Comparison of ENCODE assay signal across 9 mouse cellular contexts in genomic region chr2:156666231-156666630, GRCm38 (mm10). TPM values are rescaled to one million over a fixed set of nuclear protein-coding genes. Genes with fewer than 3 reads are reported as not detected.
DNase-seq lines count a peak whose midpoint lies in the region; ATAC-seq lines count a peak whose summit lies in the region.
"Had no signal": no experiment of that assay in that cellular context is flagged by ENCODE, and none has a peak within 500 bp of the region (broad histone marks: within the 10 kb centered on the region; RNA-seq: fewer than 3 reads in every experiment).

No protein-coding gene starts in this region.

- H3K36me3 ChIP-seq in forebrain, embryonic 12.5 days (replicated peaks), result no peaks in the 10 kb centered on the region
- H3K36me3 ChIP-seq in neural tube, embryonic 13.5 days, result no peaks in the 10 kb centered on the region
- H3K36me3 ChIP-seq: embryonic facial prominence, embryonic 13.5 days had no signal

- intact Hi-C loops in gastrocnemius, postnatal 36 days (cut with DNase I), result no loop called here

- H3K4me1 ChIP-seq in forebrain, embryonic 12.5 days, result peaks cover 22% of the 10 kb centered on the region
- H3K4me1 ChIP-seq in neural tube, embryonic 13.5 days (replicated peaks), result peaks cover 21% of the 10 kb centered on the region

- no peak overlapping the region for H3K4me3 ChIP-seq in forebrain, embryonic 12.5 days (replicated peaks)
- H3K4me3 ChIP-seq in neural tube, embryonic 13.5 days, result no peak overlapping the region
- H3K4me3 ChIP-seq: embryonic facial prominence, embryonic 13.5 days had no signal

- peak; percentile 76; the same call in 1 of the 2 replicates for ATAC-seq in forebrain, embryonic 12.5 days (ENCODE audit: low FRiP score)
- peak; percentile 82 for ATAC-seq in neural tube, embryonic 13.5 days (ENCODE audit: low read depth)
- ATAC-seq: intestine, embryonic 16.5 days had no signal

- H3K4me2 ChIP-seq in forebrain, embryonic 12.5 days, result no peak overlapping the region
- H3K4me2 ChIP-seq in neural tube, embryonic 13.5 days, result no peak overlapping the region
- H3K4me2 ChIP-seq: embryonic facial prominence, embryonic 13.5 days had no signal

- peak overlapping the region; percentile 53; the same call in 1 of the 2 replicates for H3K27ac ChIP-seq in forebrain, embryonic 12.5 days
- H3K27ac ChIP-seq in neural tube, embryonic 13.5 days (replicated peaks), result no peak overlapping the region
- H3K27ac ChIP-seq: embryonic facial prominence, embryonic 13.5 days had no signal

- no peaks in the 10 kb centered on the region for H3K27me3 ChIP-seq in forebrain, embryonic 12.5 days
- no peaks in the 10 kb centered on the region; the same call in 1 of the 2 replicates for H3K27me3 ChIP-seq in neural tube, embryonic 13.5 days
- H3K27me3 ChIP-seq: embryonic facial prominence, embryonic 13.5 days had no signal

- DNase-seq in frontal cortex, adult 2 months (ENCODE audit: extremely low spot score in 1 of 2, low spot score in 1 of 2), result peak; percentile 87 to 95
- DNase-seq in layer of hippocampus, postnatal 36 days, result peak; percentile 86 to 88
- no peak for DNase-seq in gastrocnemius, postnatal 36 days
- DNase-seq in adrenal gland, postnatal 36 days, result no peak
- no peak for DNase-seq in natural killer cell, adult 2 months (ENCODE audit: low spot score in 2 of 2)

- no peaks in the 10 kb centered on the region for H3K9me3 ChIP-seq in forebrain, embryonic 12.5 days
- H3K9me3 ChIP-seq in neural tube, embryonic 13.5 days, result no peaks in the 10 kb centered on the region
- H3K9me3 ChIP-seq: embryonic facial prominence, embryonic 13.5 days had no signal

- no peak overlapping the region for H3K9ac ChIP-seq in forebrain, embryonic 12.5 days
- H3K9ac ChIP-seq in neural tube, embryonic 13.5 days, result no peak overlapping the region
- H3K9ac ChIP-seq: embryonic facial prominence, embryonic 13.5 days had no signal

- 44% methylated on average over 12 of the region's 12 CpGs for WGBS in forebrain, embryonic 12.5 days
- WGBS in neural tube, embryonic 13.5 days, result 24% methylated on average over 12 of the region's 12 CpGs

RNA-seq across cellular contexts. Expression of gene Dlgap4, which starts 52.7 kb away (rescaled TPM):
- 195 and 197 TPM in 2 replicates for polyA plus RNA-seq in forebrain, embryonic 12.5 days (2016; fragmentation: Nextera tagmentation; extraction: Ambion mirVana)
- polyA plus RNA-seq in frontal cortex, adult 2 months (2012; rRNA removed), result 234 and 261 TPM in 2 replicates
- total RNA-seq in layer of hippocampus, postnatal 36 days (2021), result 100 to 1,000 TPM; 197 to 198 TPM
- 201 and 209 TPM in 2 replicates for polyA plus RNA-seq in neural tube, embryonic 13.5 days (2015; fragmentation: Nextera tagmentation; extraction: Ambion mirVana)
- total RNA-seq in gastrocnemius, postnatal 36 days (2021), result 10 to 100 TPM; 53.4 to 57.8 TPM
- total RNA-seq in adrenal gland, postnatal 36 days (2021), result 10 to 100 TPM; 45.4 to 47.3 TPM

Comparison
In these comparisons a context has a peak if more than half of its experiments do, and no peak if none do; other contexts are left out.
1. DNase-seq: peak in frontal cortex, adult 2 months (2 of 2) and layer of hippocampus, postnatal 36 days (2 of 2); none in gastrocnemius, postnatal 36 days (0 of 2), adrenal gland, postnatal 36 days (0 of 2) and natural killer cell, adult 2 months (0 of 2).